Mouse (Mus musculus): ENCODE data around the gene Tbx10.

Gene Tbx10

GRCm38 (mm10) chr19:3975866-3976265 lies 16.7 kb upstream of the Tbx10 start:
- no peak for DNase-seq (ENCODE audit: low spot score)

- peak; percentile 80 for DNase-seq (ENCODE audit: low spot score)
Observed at GRCm38 (mm10) chr19:3980309-3980708, 12.2 kb upstream of the Tbx10 start.

DNA sequence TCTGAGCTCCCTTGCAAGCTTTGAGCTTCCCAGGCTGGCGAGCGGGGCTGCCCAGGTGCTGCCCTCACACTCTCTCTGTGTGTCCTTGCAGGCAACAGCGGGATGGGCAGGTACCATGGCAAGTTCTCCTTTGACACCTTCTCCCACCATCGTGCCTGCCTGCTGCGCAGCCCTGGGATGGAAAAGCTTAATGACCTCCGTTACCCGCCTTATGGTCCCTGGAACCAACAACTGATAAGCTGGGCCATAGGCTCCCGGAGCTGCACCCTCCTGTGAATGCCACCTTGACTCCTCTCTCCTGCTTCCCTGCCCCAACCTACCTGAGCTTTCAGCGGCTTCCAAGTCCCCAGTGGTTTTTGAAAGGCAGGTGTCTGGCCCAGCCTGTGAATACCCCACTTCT lies 11.6 kb upstream of the Tbx10 start:
- no peak for DNase-seq (ENCODE audit: low spot score)

- no peak for DNase-seq (ENCODE audit: low spot score)
Observed at GRCm38 (mm10) chr19:3983527-3984200, 8.9 kb upstream of the Tbx10 start.

- no peak for DNase-seq (ENCODE audit: low spot score)
Observed at GRCm38 (mm10) chr19:3985261-3985681, 7.3 kb upstream of the Tbx10 start.

DNA sequence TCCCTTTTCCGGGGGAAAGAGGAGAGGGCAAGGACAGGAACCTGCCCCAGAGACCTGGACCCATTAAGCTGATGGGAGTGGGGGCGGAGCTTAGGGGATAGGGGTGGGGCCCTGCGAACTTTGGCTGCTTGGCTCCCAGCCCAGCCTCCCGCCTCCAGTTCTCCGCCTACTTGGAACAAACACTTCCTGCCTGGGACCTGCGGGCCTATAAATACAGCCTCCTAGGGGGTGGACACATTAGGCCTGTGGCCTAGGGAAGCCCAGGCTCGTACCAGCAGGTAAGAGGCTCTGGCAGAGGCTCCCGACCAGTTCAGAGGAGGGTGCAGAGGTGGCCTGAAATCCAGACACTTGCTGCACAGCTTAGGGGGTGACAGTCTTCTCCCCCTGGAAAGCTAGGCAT lies 6.2 kb upstream of the Tbx10 start, which contains the start of gene Acy3:
Gene Acy3 (plus strand): TSS at position 237 of the 400 bp plus-strand sequence.
- peak; percentile 28 for DNase-seq (ENCODE audit: low spot score)

GRCm38 (mm10) chr19:3988066-3988465 lies 4.5 kb upstream of the Tbx10 start:
- no peak for DNase-seq (ENCODE audit: low spot score)

GRCm38 (mm10) chr19:3988750-3989149 lies 3.8 kb upstream of the Tbx10 start:
- DNase-seq (ENCODE audit: low spot score), result no peak

- no peak for DNase-seq (ENCODE audit: low spot score)
Observed at GRCm38 (mm10) chr19:3990804-3991203, 1.7 kb upstream of the Tbx10 start.

DNA sequence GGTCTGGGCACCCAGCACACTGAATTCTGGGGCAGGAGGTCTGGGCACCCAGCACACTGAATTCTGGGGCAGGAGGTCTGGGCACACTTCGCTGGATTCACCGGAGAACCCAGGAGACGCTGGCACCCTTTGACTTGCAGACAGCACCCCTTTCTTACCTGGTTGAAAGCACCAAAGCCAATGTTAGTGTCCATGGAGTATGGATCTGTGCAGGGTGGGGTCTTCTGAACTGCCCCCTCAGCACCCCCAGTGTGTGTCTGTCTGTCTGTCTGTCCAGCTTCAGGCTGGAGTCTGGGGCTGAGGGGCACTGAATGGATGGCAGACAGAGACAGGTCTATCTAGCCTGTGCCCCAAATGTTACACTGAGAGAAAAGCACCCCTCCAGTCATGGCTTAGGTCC lies 990 bp upstream of the Tbx10 start:
- DNase-seq (ENCODE audit: low spot score), result no peak

DNA sequence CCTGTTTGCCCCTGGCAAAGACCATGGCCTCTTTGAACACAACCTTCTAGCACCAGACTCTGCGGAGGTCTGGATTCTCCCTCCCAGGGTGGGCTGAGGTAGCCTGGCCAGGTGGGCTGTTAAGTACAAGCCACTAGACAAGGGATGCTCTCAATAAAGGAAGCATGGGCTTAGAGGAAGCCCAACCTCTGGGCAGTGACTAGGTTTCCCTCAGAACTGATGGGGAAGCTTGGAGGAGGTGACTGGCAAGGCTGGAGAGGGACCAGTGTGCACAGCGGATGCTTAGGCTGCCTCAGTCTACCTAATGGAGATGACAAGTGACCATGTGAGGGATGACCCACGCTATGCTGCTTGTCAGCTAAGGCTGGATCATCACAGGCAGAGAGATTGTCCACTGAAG lies 586 bp upstream of the Tbx10 start:
- DNase-seq (ENCODE audit: low spot score), result no peak

- DNase-seq (ENCODE audit: low spot score), result no peak
Observed at GRCm38 (mm10) chr19:3994932-3995331, 2.4 kb downstream of the Tbx10 start.

DNA sequence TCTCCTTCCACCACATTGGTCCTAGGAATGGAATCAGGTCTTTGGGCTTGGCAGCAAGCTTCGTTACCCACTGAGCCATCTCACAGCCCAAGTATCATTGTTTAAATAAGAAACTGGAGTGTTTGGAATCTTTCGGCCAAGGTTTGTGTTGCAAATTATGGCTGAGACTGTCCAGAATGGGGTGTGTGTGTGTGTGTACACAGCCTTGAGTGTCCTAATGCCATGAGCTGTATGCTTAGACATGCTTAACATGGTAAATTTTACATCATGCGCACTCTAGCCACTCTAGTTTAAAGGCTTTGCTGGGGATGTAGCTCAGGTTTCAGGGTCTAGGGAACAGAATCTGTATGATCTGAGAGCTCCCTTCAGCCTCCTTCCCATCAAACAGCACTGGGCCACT lies 3.0 kb downstream of the Tbx10 start:
- DNase-seq (ENCODE audit: low spot score), result no peak

GRCm38 (mm10) chr19:3996106-3996505 lies 3.6 kb downstream of the Tbx10 start:
- DNase-seq (ENCODE audit: low spot score), result no peak

DNA sequence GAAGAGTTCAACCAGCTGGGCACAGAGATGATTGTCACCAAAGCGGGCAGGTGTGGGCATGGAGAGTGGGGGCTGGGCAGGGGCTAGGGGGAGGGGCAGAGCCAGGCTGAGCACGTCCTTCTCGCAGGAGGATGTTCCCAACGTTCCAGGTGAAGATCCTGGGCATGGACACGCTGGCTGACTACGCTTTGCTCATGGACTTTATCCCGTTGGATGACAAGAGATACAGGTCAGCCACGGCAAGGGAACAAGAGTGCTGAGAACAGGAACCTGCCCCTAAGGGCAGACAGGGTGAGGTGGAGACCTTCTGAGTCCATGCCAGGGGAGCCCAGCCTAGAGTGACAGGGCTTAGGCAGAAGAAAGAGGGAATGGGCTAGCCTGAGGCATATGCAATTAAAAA lies 4.2 kb downstream of the Tbx10 start:
- DNase-seq (ENCODE audit: low spot score), result no peak

- DNase-seq (ENCODE audit: low spot score), result no peak
Observed at GRCm38 (mm10) chr19:3997231-3997630, 4.7 kb downstream of the Tbx10 start.

DNA sequence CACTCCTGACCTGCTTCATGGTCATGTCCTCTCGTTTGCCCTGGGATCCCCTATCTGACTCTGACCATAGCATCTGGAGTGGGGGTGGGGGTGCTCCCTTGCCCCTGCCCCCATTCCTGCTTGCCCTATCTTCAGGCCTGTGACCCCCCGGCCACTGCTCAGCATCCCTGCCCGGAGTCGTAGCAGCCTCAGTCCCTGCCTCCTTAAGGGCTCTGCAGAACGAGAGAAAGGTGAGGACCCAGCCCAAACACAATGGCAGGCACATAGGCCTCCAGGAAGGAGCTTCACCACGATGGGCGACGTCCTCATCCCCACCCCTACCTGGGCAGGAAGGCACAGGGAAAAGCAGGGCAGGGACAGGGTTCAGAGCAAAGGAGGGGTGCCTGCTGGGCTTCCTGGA lies 5.8 kb downstream of the Tbx10 start:
- no peak for DNase-seq (ENCODE audit: low spot score)

DNA sequence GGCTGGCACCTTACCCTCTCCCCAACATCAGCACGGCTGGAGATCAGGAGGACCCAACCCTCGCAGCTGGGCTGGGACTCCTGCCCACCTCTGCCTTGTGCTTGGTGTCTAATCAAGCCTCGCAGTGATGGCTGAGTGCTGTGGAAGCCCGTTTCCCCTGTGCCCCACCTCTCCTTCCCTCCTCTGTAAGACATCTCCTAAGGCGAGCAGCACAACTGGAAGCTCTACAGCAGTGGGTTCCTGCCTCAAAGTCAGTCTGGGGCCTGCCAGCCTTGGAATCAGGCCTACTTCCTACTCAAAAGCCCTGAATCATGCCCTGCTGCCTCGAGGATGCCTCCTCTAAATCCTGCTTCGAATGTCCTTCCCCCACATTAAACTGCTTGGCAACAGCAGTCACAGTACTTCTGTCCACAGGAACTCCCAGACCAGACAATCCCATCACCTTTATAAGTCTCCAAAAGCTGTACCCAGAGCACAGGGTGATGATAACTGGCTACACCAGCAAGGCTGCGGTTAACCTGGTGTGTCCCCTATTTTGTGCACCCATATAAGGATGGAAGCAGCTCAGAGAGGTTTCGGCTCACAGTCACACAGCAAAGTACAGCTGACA lies 6.7 kb downstream of the Tbx10 start:
- peak; percentile 20 for DNase-seq (ENCODE audit: low spot score)

- DNase-seq (ENCODE audit: low spot score), result peak; percentile 93
Observed at GRCm38 (mm10) chr19:4000119-4000900, 7.8 kb downstream of the Tbx10 start, which contains the start of the genes Nudt8 and Gm49405. Gene Nudt8, plus strand, starts transcription at chr19:4000580. Gene Gm49405, plus strand, starts transcription at chr19:4000626.

- peak; percentile 24 for DNase-seq (ENCODE audit: low spot score)
Observed at GRCm38 (mm10) chr19:4000949-4001525, 8.5 kb downstream of the Tbx10 start.

- DNase-seq (ENCODE audit: low spot score), result peak; percentile 30
Observed at GRCm38 (mm10) chr19:4001752-4002151, 9.2 kb downstream of the Tbx10 start.

DNA sequence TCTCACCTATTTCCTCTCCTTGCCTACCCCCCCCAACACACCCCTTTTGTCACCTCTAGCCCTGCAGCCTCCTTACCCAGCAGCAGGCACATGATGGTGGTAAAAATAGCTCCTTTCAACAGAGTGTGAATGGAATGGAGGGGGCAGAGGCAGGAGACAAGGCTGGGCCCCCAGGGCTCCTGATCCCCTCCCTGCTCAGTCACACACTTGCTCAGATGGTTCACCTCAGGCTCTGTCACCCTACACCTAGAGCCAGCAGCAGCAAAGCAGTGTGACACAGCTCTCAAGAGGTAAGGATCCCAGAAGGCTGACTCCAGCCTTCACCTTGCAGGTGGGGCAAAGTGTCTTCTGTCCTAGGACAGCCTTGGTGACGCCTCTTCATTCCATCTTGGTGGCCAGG lies 10.6 kb downstream of the Tbx10 start, which contains the start of gene Doc2g:
Gene Doc2g (plus strand): TSS at position 202 of the 400 bp plus-strand sequence.
- DNase-seq (ENCODE audit: low spot score), result no peak
